Comparison of ENCODE assay signal across 10 mouse cellular contexts in genomic region chr10:17237918-17238850, GRCm38 (mm10).
A peak's percentile ranks its signal among the peaks of the same experiment; 100 is the strongest.
DNase-seq lines count a peak whose midpoint lies in the region; ATAC-seq and TF ChIP-seq lines count a peak whose summit lies in the region.
"Had no signal": no experiment of that assay in that cellular context is flagged by ENCODE, and none has a peak within 500 bp of the region (broad histone marks: within the 10 kb centered on the region; RNA-seq: fewer than 3 reads in every experiment).

No protein-coding gene starts in this region.

- H3K9ac ChIP-seq in kidney, postnatal 0 days (ENCODE audit: low read depth, low read length), result no peak overlapping the region
- no peak overlapping the region for H3K9ac ChIP-seq in hindbrain, embryonic 13.5 days
- H3K9ac ChIP-seq in neural tube, embryonic 12.5 days, result no peak overlapping the region
- H3K9ac ChIP-seq: limb, embryonic 13.5 days had no signal

- no peak overlapping the region for H3K4me3 ChIP-seq in kidney, postnatal 0 days (replicated peaks; ENCODE audit: low read depth, low read length)
- no peak overlapping the region for H3K4me3 ChIP-seq in hindbrain, embryonic 13.5 days
- no peak overlapping the region for H3K4me3 ChIP-seq in neural tube, embryonic 12.5 days
- H3K4me3 ChIP-seq: limb, embryonic 13.5 days had no signal

- H3K4me1 ChIP-seq in kidney, postnatal 0 days (replicated peaks; ENCODE audit: insufficient read depth, low read length), result 0 out of 2 replicates have a peak, but pooled peaks cover 5% of the 10 kb centered on the region
- peaks cover 36% of the 10 kb centered on the region for H3K4me1 ChIP-seq in hindbrain, embryonic 13.5 days (replicated peaks)
- H3K4me1 ChIP-seq in neural tube, embryonic 12.5 days, result peaks cover 26% of the 10 kb centered on the region

- H3K36me3 ChIP-seq in kidney, postnatal 0 days (ENCODE audit: insufficient read depth, low read length), result no peaks in the 10 kb centered on the region
- H3K36me3 ChIP-seq in hindbrain, embryonic 13.5 days, result no peaks in the 10 kb centered on the region
- no peaks in the 10 kb centered on the region for H3K36me3 ChIP-seq in neural tube, embryonic 12.5 days
- H3K36me3 ChIP-seq: limb, embryonic 13.5 days had no signal

- H3K9me3 ChIP-seq in kidney, postnatal 0 days (replicated peaks; ENCODE audit: low read length), result no peaks in the 10 kb centered on the region
- no peaks in the 10 kb centered on the region for H3K9me3 ChIP-seq in hindbrain, embryonic 13.5 days
- no peaks in the 10 kb centered on the region for H3K9me3 ChIP-seq in neural tube, embryonic 12.5 days
- H3K9me3 ChIP-seq: limb, embryonic 13.5 days had no signal

- H3K27me3 ChIP-seq in kidney, postnatal 0 days (ENCODE audit: insufficient read depth, low read length), result no peaks in the 10 kb centered on the region
- no peaks in the 10 kb centered on the region for H3K27me3 ChIP-seq in hindbrain, embryonic 13.5 days
- no peaks in the 10 kb centered on the region for H3K27me3 ChIP-seq in neural tube, embryonic 12.5 days (replicated peaks)
- H3K27me3 ChIP-seq: limb, embryonic 13.5 days had no signal

- no peak overlapping the region for H3K27ac ChIP-seq in kidney, postnatal 0 days
- peak overlapping the region; percentile 31; the same call in 1 of the 2 replicates for H3K27ac ChIP-seq in hindbrain, embryonic 13.5 days
- no peak overlapping the region for H3K27ac ChIP-seq in neural tube, embryonic 12.5 days
- H3K27ac ChIP-seq: limb, embryonic 13.5 days had no signal

- no peak for DNase-seq in kidney, postnatal 0 days (ENCODE audit: low spot score)
- no peak for DNase-seq in kidney, postnatal 25 days
- DNase-seq in embryo, embryonic 11 days, result peak; percentile 71
- no peak for DNase-seq in heart, adult 18-20 months
- no peak for DNase-seq in testis, postnatal 14 days (ENCODE audit: low spot score)
- DNase-seq in frontal cortex, adult 2 months (ENCODE audit: extremely low spot score in 1 of 2, low spot score in 1 of 2), result no peak
- DNase-seq: layer of hippocampus, adult 9-11 months had no signal

- ATAC-seq in kidney, postnatal 0 days (replicated peaks; ENCODE audit: low FRiP score, low read depth), result no peak
- ATAC-seq in hindbrain, embryonic 13.5 days (ENCODE audit: low FRiP score), result peak; percentile 86
- ATAC-seq in neural tube, embryonic 12.5 days (ENCODE audit: low FRiP score, low read depth), result peak; percentile 90

- TF ChIP-seq CTCF in kidney, postnatal 0 days (IDR thresholded peaks at IDR 0.05; ENCODE audit: low read depth), result no peak

- H3K4me2 ChIP-seq in kidney, postnatal 0 days (ENCODE audit: low read length), result peak overlapping the region; percentile 27; the same call in 1 of the 2 replicates
- no peak overlapping the region for H3K4me2 ChIP-seq in hindbrain, embryonic 13.5 days
- H3K4me2 ChIP-seq in neural tube, embryonic 12.5 days (replicated peaks), result no peak overlapping the region

- WGBS in kidney, postnatal 0 days, result 72% methylated on average over 12 of the region's 12 CpGs
- 31% methylated on average over 12 of the region's 12 CpGs for WGBS in hindbrain, embryonic 13.5 days
- WGBS in neural tube, embryonic 12.5 days, result 43% methylated on average over 12 of the region's 12 CpGs
